Mouse (Mus musculus): ENCODE data around the gene Katna1. TPM values are rescaled to one million over a fixed set of nuclear protein-coding genes. Genes with fewer than 3 reads are reported as not detected.

Katna1 gene
- 48.0 and 51.8 TPM in 2 replicates for polyA plus RNA-seq (2014; fragmentation: Nextera tagmentation; extraction: Ambion mirVana)

DNA sequence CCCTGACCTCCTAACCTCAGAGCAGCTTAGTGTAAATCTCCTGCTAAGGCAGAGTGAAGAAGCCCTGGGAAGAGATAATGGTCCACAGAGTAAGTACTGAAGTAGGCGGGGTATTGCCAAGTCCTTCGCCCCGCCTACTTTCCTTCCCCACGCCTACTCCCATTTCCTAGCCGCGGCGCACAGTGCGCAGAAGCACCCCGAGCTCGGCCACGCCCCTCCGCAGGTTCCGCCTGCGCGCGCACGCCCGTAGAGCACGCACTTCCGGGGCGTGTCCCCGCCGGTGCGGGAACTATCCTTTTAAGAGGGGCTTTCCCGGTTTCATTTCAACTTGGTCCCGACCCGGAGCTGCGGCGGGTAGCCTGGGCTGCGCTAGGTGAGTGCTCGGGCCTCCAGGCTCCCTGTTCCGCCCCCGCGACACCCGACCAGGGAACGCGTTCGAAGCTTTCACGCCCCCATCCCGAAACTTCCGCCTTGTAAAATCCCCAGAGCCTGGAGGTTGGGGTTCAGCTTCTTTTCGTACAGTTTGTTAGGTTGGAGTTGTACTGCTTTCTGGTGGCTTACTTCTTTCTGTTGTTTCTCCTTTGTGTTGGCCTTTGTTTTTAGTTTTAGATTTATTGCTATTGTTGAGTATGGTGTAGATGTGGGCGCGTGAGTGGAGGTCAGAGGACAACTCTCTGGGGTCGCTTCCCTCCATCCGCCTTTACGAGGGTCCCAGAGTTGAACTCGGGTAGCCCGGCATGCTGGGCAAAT is at the start of gene Katna1:
TSS of gene Katna1 (plus strand) at position 250 of the 750 bp plus-strand sequence.
- Histone ChIP-seq H3K36me3 (ENCODE audit: control insufficient read depth, insufficient read depth, low read length) (no peaks in the 10 kb centered on the region), H3K9me3 (ENCODE audit: control insufficient read depth, low read length) (no peaks in the 10 kb centered on the region), H3K27me3 (replicated peaks; ENCODE audit: control insufficient read depth, insufficient read depth, low read length) (no peaks in the 10 kb centered on the region), H3K4me2 (ENCODE audit: low read depth, low read length) (peak within 1 kb of the TSS; percentile 66), H3K4me1 (ENCODE audit: control insufficient read depth, insufficient read depth, low read length) (no peaks in the 10 kb centered on the region; the same call in 1 of the 2 replicates), H3K9ac (ENCODE audit: low read depth, low read length) (peak within 1 kb of the TSS; percentile 81), H3K27ac (replicated peaks; ENCODE audit: low read depth, low read length) (peak within 1 kb of the TSS; percentile 78), H3K4me3 (ENCODE audit: low read depth, low read length) (peak within 1 kb of the TSS; percentile 87)
- 0% methylated on average over 38 of the region's 49 CpGs for WGBS
- peak; percentile 97 for DNase-seq (ENCODE audit: low spot score)
- ATAC-seq (ENCODE audit: low read depth) = peak; percentile 98

DNA sequence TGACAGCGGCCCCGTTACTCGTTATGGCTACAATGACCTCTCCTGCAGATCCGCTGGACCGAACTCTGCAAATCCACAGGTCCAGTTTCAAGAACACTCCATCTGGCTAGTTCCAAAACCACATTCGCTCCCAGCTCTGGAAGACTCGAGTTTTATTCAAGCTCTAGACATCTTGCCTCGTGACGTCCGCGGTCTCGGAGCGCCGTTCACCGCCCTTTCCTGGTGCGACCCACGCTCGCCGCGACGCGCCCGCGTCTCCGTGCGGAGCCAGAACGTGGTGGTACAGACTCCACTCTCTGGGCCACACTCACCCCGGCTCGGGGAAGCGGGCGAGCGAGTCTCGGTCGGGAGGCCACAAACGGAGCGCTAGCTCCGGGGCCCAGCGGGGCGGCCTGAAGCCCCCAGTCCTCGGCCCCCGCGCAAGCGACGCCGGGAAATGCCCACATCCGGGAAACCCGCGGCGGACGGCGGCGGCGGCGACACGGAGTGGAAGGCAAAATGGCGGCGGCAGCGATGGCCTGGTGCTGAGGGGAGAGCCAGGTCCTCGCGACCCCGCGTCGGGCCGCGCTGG is 45.0 kb upstream of the Katna1 start, which contains the start of the genes Pcmt1 and Lats1:
TSS of gene Pcmt1 (minus strand) at position 406 of the 571 bp plus-strand sequence.
TSS of gene Lats1 (plus strand) at position 484 of the 571 bp plus-strand sequence.
- H3K4me1 ChIP-seq (ENCODE audit: control insufficient read depth, insufficient read depth, low read length) = peaks cover 18% of the 10 kb centered on the region
- WGBS = under 1% methylated on average over 34 of the region's 65 CpGs

DNA sequence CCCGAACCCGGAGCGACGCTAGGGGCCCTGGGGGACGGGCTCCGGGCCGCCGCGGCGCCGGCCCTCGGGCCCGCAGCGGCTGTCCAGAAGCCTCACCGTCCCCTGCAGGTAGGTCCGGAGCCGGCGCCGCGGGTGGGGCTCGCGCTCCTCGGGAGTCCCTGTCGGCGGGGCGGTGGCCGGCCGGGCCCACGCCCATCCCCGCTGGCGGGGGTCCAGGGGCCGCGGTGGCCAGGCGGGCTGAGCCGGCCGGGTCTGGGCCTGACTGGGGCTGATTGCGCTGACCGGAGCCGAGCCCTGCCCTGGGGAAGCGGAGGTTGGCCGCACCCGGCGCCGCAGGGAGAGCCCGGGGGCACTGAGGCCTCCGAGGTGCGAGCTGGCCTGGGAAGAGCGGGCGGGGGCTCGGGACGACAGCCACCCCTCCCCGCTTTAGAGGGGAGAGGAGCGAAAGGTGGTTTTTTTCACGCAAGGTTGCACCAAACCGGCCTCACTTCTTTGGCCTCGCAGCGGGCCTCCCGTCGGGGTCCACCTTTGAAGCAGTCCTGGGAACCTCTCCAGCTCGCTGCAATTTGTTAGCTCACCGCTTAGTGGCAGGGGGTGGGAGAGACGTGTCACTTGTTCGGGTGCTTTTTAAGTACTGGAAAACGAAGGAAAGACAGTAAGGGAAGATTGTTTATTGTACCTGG is 44.3 kb upstream of the Katna1 start:
- WGBS = under 1% methylated on average over 19 of the region's 64 CpGs
- peak overlapping the region; percentile 98 for H3K27ac ChIP-seq (replicated peaks; ENCODE audit: low read depth, low read length)
- H3K4me3 ChIP-seq (ENCODE audit: low read depth, low read length) = peak overlapping the region; percentile 99
- H3K4me2 ChIP-seq (ENCODE audit: low read depth, low read length) = peak overlapping the region; percentile 67
- H3K36me3 ChIP-seq (ENCODE audit: control insufficient read depth, insufficient read depth, low read length) = peaks cover 35% of the 10 kb centered on the region
- peak overlapping the region; percentile 100 for H3K9ac ChIP-seq (ENCODE audit: low read depth, low read length)
- H3K4me1 ChIP-seq (ENCODE audit: control insufficient read depth, insufficient read depth, low read length) = peaks cover 18% of the 10 kb centered on the region
- H3K9me3 ChIP-seq (ENCODE audit: control insufficient read depth, low read length) = no peaks in the 10 kb centered on the region
- DNase-seq (ENCODE audit: low spot score) (peak; percentile 91), ATAC-seq (ENCODE audit: low read depth) (peak; percentile 89)
- no peaks in the 10 kb centered on the region for H3K27me3 ChIP-seq (replicated peaks; ENCODE audit: control insufficient read depth, insufficient read depth, low read length)

More for the DNA sequence above, 45.0 kb upstream of the Katna1 start, which contains the start of the genes Pcmt1 and Lats1:
- DNase-seq (ENCODE audit: low spot score) (peak; percentile 89), ATAC-seq (ENCODE audit: low read depth) (peak; percentile 89)
- Histone ChIP-seq H3K36me3 (ENCODE audit: control insufficient read depth, insufficient read depth, low read length) (peaks cover 42% of the 10 kb centered on the region), H3K4me2 (ENCODE audit: low read depth, low read length) (peak within 1 kb of the TSS; percentile 67), H3K27ac (replicated peaks; ENCODE audit: low read depth, low read length) (peak within 1 kb of the TSS; percentile 98), H3K9ac (ENCODE audit: low read depth, low read length) (peak within 1 kb of the TSS; percentile 100), H3K27me3 (replicated peaks; ENCODE audit: control insufficient read depth, insufficient read depth, low read length) (no peaks in the 10 kb centered on the region), H3K9me3 (ENCODE audit: control insufficient read depth, low read length) (no peaks in the 10 kb centered on the region), H3K4me3 (ENCODE audit: low read depth, low read length) (peak within 1 kb of the TSS; percentile 99)

DNA sequence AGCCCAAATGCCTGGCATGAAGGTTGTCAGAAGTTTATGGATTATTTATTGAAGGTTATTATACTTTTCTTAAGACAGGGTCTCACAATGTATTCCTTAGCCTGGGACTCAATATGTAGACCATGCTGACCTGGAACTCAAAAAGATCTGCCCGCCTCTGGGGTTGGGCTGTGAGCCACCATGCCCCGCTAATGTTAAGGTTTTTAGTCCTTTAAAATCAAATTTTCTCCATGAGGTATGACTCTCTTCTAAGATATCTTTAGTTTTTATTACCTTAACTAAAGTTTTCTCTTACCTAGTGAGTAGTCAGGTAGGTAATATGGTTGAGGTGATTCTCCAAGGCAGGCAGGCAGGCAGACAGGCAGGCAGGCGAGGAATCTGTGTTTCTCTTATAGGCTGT is 43.6 kb upstream of the Katna1 start:
- Histone ChIP-seq H3K9me3 (ENCODE audit: control insufficient read depth, low read length) (no peaks in the 10 kb centered on the region), H3K4me3 (ENCODE audit: low read depth, low read length) (peak overlapping the region; percentile 99), H3K36me3 (ENCODE audit: control insufficient read depth, insufficient read depth, low read length) (peaks cover 28% of the 10 kb centered on the region), H3K9ac (ENCODE audit: low read depth, low read length) (peak overlapping the region; percentile 100), H3K27ac (replicated peaks; ENCODE audit: low read depth, low read length) (peak overlapping the region; percentile 98; the same call in 1 of the 2 replicates), H3K27me3 (replicated peaks; ENCODE audit: control insufficient read depth, insufficient read depth, low read length) (no peaks in the 10 kb centered on the region), H3K4me1 (ENCODE audit: control insufficient read depth, insufficient read depth, low read length) (peaks cover 18% of the 10 kb centered on the region), H3K4me2 (ENCODE audit: low read depth, low read length) (peak overlapping the region; percentile 67)
- ATAC-seq (ENCODE audit: low read depth) (no peak), DNase-seq (ENCODE audit: low spot score) (no peak)
- WGBS = 59% methylated on average over 3 of the region's 3 CpGs

GRCm38 (mm10) chr10:7686902-7687301 is 38.9 kb upstream of the Katna1 start:
- DNase-seq (ENCODE audit: low spot score) = no peak
- peaks cover 6% of the 10 kb centered on the region; the same call in 1 of the 2 replicates for H3K4me1 ChIP-seq (ENCODE audit: control insufficient read depth, insufficient read depth, low read length)
- no peaks in the 10 kb centered on the region for H3K9me3 ChIP-seq (ENCODE audit: control insufficient read depth, low read length)
- ATAC-seq (ENCODE audit: low read depth) = no peak
- no peak overlapping the region for H3K4me2 ChIP-seq (ENCODE audit: low read depth, low read length)
- peaks cover 14% of the 10 kb centered on the region for H3K36me3 ChIP-seq (ENCODE audit: control insufficient read depth, insufficient read depth, low read length)
- H3K27me3 ChIP-seq (replicated peaks; ENCODE audit: control insufficient read depth, insufficient read depth, low read length) = no peaks in the 10 kb centered on the region
- no peak overlapping the region for H3K27ac ChIP-seq (replicated peaks; ENCODE audit: low read depth, low read length)
- no peak overlapping the region for H3K4me3 ChIP-seq (ENCODE audit: low read depth, low read length)
- no peak overlapping the region for H3K9ac ChIP-seq (ENCODE audit: low read depth, low read length)
- WGBS = 94% methylated on average over 6 of the region's 6 CpGs

DNA sequence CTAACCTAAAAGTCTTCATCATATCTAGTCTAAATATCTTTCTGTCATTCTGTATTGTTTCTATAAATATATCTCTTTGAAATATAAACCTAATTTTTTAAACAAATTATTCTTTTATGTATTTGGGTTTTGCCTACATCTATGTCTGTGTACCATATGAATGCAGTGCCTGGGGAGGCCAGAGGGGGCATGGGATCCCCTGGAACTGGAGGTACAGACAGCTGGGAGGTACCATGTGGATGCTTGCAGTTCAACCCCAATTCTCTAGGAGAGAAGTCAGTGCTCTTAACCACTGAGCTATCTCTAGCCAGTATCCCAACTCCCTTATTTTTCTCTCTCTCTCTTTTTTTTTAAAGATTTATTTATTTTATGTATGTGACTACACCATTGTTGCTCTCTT is 30.5 kb upstream of the Katna1 start:
- peaks cover 87% of the 10 kb centered on the region for H3K36me3 ChIP-seq (ENCODE audit: control insufficient read depth, insufficient read depth, low read length)
- ATAC-seq (ENCODE audit: low read depth) (no peak), DNase-seq (ENCODE audit: low spot score) (no peak)
- H3K9ac ChIP-seq (ENCODE audit: low read depth, low read length) = no peak overlapping the region
- H3K27me3 ChIP-seq (replicated peaks; ENCODE audit: control insufficient read depth, insufficient read depth, low read length) = no peaks in the 10 kb centered on the region
- H3K4me3 ChIP-seq (ENCODE audit: low read depth, low read length) = no peak overlapping the region
- no peaks in the 10 kb centered on the region for H3K4me1 ChIP-seq (ENCODE audit: control insufficient read depth, insufficient read depth, low read length)
- H3K9me3 ChIP-seq (ENCODE audit: control insufficient read depth, low read length) = no peaks in the 10 kb centered on the region
- no peak overlapping the region for H3K27ac ChIP-seq (replicated peaks; ENCODE audit: low read depth, low read length)
- H3K4me2 ChIP-seq (ENCODE audit: low read depth, low read length) = no peak overlapping the region

DNA sequence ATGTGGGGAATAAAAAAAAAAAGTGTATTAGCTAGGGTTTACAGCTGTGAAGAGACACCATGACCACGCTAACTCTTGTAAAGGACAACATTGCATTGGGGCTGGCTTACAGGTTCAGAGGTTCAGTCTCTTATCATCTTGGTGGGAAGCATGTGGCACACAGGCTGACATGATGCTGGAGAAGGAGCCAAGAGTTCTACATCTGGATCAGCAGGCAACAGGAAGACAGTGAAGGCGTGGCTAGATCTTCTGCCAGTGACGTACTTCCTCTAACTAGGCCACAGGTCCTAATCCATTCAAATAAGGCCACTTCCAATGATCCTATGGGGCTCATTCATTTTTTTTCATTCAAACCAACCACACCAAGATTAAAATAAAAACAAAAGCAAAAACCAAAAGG is 25.7 kb upstream of the Katna1 start:
- H3K36me3 ChIP-seq (ENCODE audit: control insufficient read depth, insufficient read depth, low read length) = peaks cover 93% of the 10 kb centered on the region

GRCm38 (mm10) chr10:7702586-7702985 is 23.2 kb upstream of the Katna1 start:
- Histone ChIP-seq H3K27ac (replicated peaks; ENCODE audit: low read depth, low read length) (no peak overlapping the region), H3K4me2 (ENCODE audit: low read depth, low read length) (no peak overlapping the region), H3K4me1 (ENCODE audit: control insufficient read depth, insufficient read depth, low read length) (no peaks in the 10 kb centered on the region), H3K27me3 (replicated peaks; ENCODE audit: control insufficient read depth, insufficient read depth, low read length) (no peaks in the 10 kb centered on the region), H3K9ac (ENCODE audit: low read depth, low read length) (no peak overlapping the region), H3K4me3 (ENCODE audit: low read depth, low read length) (no peak overlapping the region), H3K9me3 (ENCODE audit: control insufficient read depth, low read length) (no peaks in the 10 kb centered on the region), H3K36me3 (ENCODE audit: control insufficient read depth, insufficient read depth, low read length) (peaks cover 88% of the 10 kb centered on the region)
- no peak for ATAC-seq (ENCODE audit: low read depth)
- DNase-seq (ENCODE audit: low spot score) = no peak
- 89% methylated on average over 6 of the region's 6 CpGs for WGBS

More for the DNA sequence above, 25.7 kb upstream of the Katna1 start:
- Histone ChIP-seq H3K27ac (replicated peaks; ENCODE audit: low read depth, low read length) (no peak overlapping the region), H3K4me2 (ENCODE audit: low read depth, low read length) (no peak overlapping the region), H3K4me3 (ENCODE audit: low read depth, low read length) (no peak overlapping the region), H3K27me3 (replicated peaks; ENCODE audit: control insufficient read depth, insufficient read depth, low read length) (no peaks in the 10 kb centered on the region), H3K9me3 (ENCODE audit: control insufficient read depth, low read length) (no peaks in the 10 kb centered on the region), H3K9ac (ENCODE audit: low read depth, low read length) (no peak overlapping the region), H3K4me1 (ENCODE audit: control insufficient read depth, insufficient read depth, low read length) (no peaks in the 10 kb centered on the region)
- 93% methylated on average over 3 of the region's 3 CpGs for WGBS
- DNase-seq (ENCODE audit: low spot score) (no peak), ATAC-seq (ENCODE audit: low read depth) (no peak)
